Mouse (Mus musculus) ES-E14 (cell line): Measurements from ENCODE around the gene Sec16a.

Source experiments
- HCFC1 ChIP-seq: IDR thresholded peaks from 2 replicates; pipeline ENCODE4 v1.6.1; 2012; ENCODE audit warnings: low read length, inconsistent platforms, borderline replicate concordance; ENCODE audit not compliant: insufficient read depth
- MAFK ChIP-seq: IDR thresholded peaks from 2 replicates; pipeline ENCODE4 v1.6.1; 2014; ENCODE audit warnings: mild to moderate bottlenecking, low read depth, low read length, inconsistent platforms; ENCODE audit not compliant: insufficient read depth
- ZC3H11A ChIP-seq: IDR thresholded peaks from 2 replicates; pipeline ENCODE4 v1.6.1; 2012; ENCODE audit warnings: low read depth, mild to moderate bottlenecking, inconsistent platforms, low read length, borderline replicate concordance

- TF ChIP-seq HCFC1 (no peak), MAFK (no peak), ZC3H11A (no peak)
These were observed 23.4 kb upstream of the Sec16a start for GRCm38 (mm10) chr2:26468376-26468775.
